Comparison of ENCODE assay signal across 10 mouse cellular contexts in the genomic region with DNA sequence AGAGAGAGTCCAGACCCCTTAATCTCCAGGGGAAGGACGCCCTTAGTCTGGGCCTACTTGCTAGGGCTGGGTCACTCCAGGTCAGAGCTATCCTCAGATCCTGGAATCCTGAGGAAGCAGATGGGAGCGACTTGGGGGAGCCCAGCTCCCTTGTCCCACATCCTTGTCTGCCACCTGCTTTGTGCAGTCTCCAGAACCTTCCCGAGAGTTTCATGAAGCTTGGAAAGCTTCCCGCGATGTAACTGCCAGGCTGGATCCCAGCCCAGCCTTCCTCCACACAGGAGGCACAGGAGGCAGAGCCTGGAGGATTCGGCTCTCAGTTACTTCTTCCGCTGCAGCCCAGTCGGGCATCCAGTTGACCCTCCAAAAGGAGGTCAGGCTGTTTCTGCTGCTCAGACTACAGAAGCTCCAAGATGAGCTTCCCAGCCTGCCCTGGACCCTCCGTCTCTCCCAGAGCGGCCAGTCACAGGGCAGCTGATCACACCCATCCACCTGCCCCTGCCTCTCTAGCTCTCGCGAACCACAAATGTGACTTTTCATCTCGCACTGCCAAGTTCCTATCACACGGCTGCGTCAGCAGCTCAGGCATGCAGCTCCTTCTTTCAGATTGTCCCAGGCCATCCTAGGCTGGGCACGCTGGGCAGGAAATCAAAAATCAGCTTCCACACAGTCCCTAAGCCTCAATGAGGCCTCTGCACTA. TPM values are rescaled to one million over a fixed set of nuclear protein-coding genes. Genes with fewer than 3 reads are reported as not detected.
A peak's percentile ranks its signal among the peaks of the same experiment; 100 is the strongest.
DNase-seq lines count a peak whose midpoint lies in the region; ATAC-seq and TF ChIP-seq lines count a peak whose summit lies in the region.
"Had no signal": no experiment of that assay in that cellular context is flagged by ENCODE, and none has a peak within 500 bp of the region (broad histone marks: within the 10 kb centered on the region; RNA-seq: fewer than 3 reads in every experiment).

No protein-coding gene starts in this region.

- DNase-seq in gastrocnemius, adult 18-20 months (ENCODE audit: low spot score): peak; percentile 49
- no peak for DNase-seq in gastrocnemius, postnatal 36 days
- DNase-seq in cerebellum, adult 2 months: peak; percentile 96 to 99
- DNase-seq in left cerebral cortex, adult 9 months (ENCODE audit: low spot score in 2 of 2): peak; percentile 79 to 92
- DNase-seq in thymus, adult 18-20 months: no peak

- WGBS in cerebellum, adult 2 months: 2% methylated on average over 16 of the region's 16 CpGs
- WGBS in heart, embryonic 12.5 days: 56% methylated on average over 16 of the region's 16 CpGs

- H3K4me3 ChIP-seq in cerebellum, adult 2 months (replicated peaks; ENCODE audit: insufficient read depth, low read depth, low read length): no peak overlapping the region
- no peak overlapping the region for H3K4me3 ChIP-seq in heart, embryonic 12.5 days
- H3K4me3 ChIP-seq: liver, embryonic 15.5 days; stomach, embryonic 15.5 days had no signal

- H3K27me3 ChIP-seq in cerebellum, adult 2 months (ENCODE audit: control insufficient read depth, insufficient read depth, low read length): no peaks in the 10 kb centered on the region
- peaks cover 33% of the 10 kb centered on the region for H3K27me3 ChIP-seq in heart, embryonic 12.5 days (replicated peaks)

- H3K36me3 ChIP-seq in heart, embryonic 12.5 days: no peaks in the 10 kb centered on the region
- H3K36me3 ChIP-seq: liver, embryonic 15.5 days; stomach, embryonic 15.5 days had no signal

- H3K4me2 ChIP-seq in heart, embryonic 12.5 days: no peak overlapping the region
- H3K4me2 ChIP-seq: liver, embryonic 15.5 days; stomach, embryonic 15.5 days had no signal

- H3K27ac ChIP-seq in cerebellum, adult 2 months (ENCODE audit: insufficient read depth, low read length): peak overlapping the region; percentile 79
- no peak overlapping the region for H3K27ac ChIP-seq in heart, embryonic 12.5 days (ENCODE audit: poor library complexity, severe bottlenecking)
- H3K27ac ChIP-seq: liver, embryonic 15.5 days; stomach, embryonic 15.5 days had no signal

- no peak for TF ChIP-seq CTCF in cerebellum, adult 2 months (IDR thresholded peaks at IDR 0.05; ENCODE audit: borderline replicate concordance, insufficient read depth, low read depth, low read length)

- H3K9me3 ChIP-seq in heart, embryonic 12.5 days (replicated peaks): no peaks in the 10 kb centered on the region
- H3K9me3 ChIP-seq: liver, embryonic 15.5 days; stomach, embryonic 15.5 days had no signal

- peak; percentile 24; the same call in 1 of the 2 replicates for TF ChIP-seq POLR2A in cerebellum, adult 2 months (IDR thresholded peaks at IDR 0.05; ENCODE audit: borderline replicate concordance, insufficient read depth, low read length)

- intact Hi-C loops in gastrocnemius, postnatal 36 days (cut with DNase I): no loop called here

- peaks cover 66% of the 10 kb centered on the region for H3K4me1 ChIP-seq in cerebellum, adult 2 months (ENCODE audit: control insufficient read depth, insufficient read depth, low read length)
- H3K4me1 ChIP-seq in heart, embryonic 12.5 days (replicated peaks): peaks cover 16% of the 10 kb centered on the region
- H3K4me1 ChIP-seq: liver, embryonic 15.5 days; stomach, embryonic 15.5 days had no signal

- peak overlapping the region; percentile 9; the same call in 1 of the 2 replicates for H3K9ac ChIP-seq in heart, embryonic 12.5 days
- H3K9ac ChIP-seq: liver, embryonic 15.5 days; stomach, embryonic 15.5 days had no signal

- no peak for ATAC-seq in heart, embryonic 12.5 days (ENCODE audit: insufficient number of reproducible peaks, low FRiP score)
- no peak for ATAC-seq in CD4-positive, CD25-positive, alpha-beta regulatory T cell, adult 4 months
- ATAC-seq in megakaryocyte progenitor cell, adult 5-6 weeks (replicated peaks; ENCODE audit: poor library complexity): no peak

RNA-seq across cellular contexts. Expression of a gene that starts 22.5 kb away (rescaled TPM):
- total RNA-seq in gastrocnemius, adult 18-20 months (2021): not detected
- not detected for total RNA-seq in gastrocnemius, postnatal 36 days (2021)
- not detected in 2 replicates for polyA plus RNA-seq in cerebellum, adult 2 months (2012; rRNA removed)
- polyA plus RNA-seq in heart, embryonic 12.5 days (2016; fragmentation: Nextera tagmentation; extraction: Ambion mirVana): not detected in 2 replicates
- polyA plus RNA-seq in CD4-positive, CD25-positive, alpha-beta regulatory T cell, adult 4 months (2017; shearing (Covaris generic)): under 1 TPM; 0.35 to 0.56 TPM
- 0.07 TPM in 1 of 2 replicates, not detected in the other for total RNA-seq in megakaryocyte progenitor cell, adult 5-6 weeks (2015)
- not detected in 2 replicates for total RNA-seq in megakaryocyte progenitor cell, adult 5-6 weeks (2017)
- polyA plus RNA-seq: stomach, embryonic 15.5 days had no signal

RNA-seq across cellular contexts. Expression of a gene that starts 30.1 kb away (rescaled TPM):
- total RNA-seq in gastrocnemius, adult 18-20 months (2021): 10 to 100 TPM; 10.3 to 11.0 TPM
- total RNA-seq in gastrocnemius, postnatal 36 days (2021): 10 to 100 TPM in 1 of 2 experiments, 1 to 10 TPM in 1; 9.8 to 11.5 TPM
- polyA plus RNA-seq in cerebellum, adult 2 months (2012; rRNA removed): 89.3 and 95.5 TPM in 2 replicates
- polyA plus RNA-seq in heart, embryonic 12.5 days (2016; fragmentation: Nextera tagmentation; extraction: Ambion mirVana): 21.4 and 21.6 TPM in 2 replicates
- 10 to 100 TPM; 27.9 to 29.4 TPM for polyA plus RNA-seq in CD4-positive, CD25-positive, alpha-beta regulatory T cell, adult 4 months (2017; shearing (Covaris generic))
- 10.8 and 18.1 TPM in 2 replicates for total RNA-seq in megakaryocyte progenitor cell, adult 5-6 weeks (2015)
- 16.0 and 20.8 TPM in 2 replicates for total RNA-seq in megakaryocyte progenitor cell, adult 5-6 weeks (2017)

RNA-seq across cellular contexts. Expression of a gene that starts 32.7 kb away (rescaled TPM):
- 1 to 10 TPM in 1 of 2 experiments, under 1 TPM in 1; 0.87 to 1.4 TPM for total RNA-seq in gastrocnemius, adult 18-20 months (2021)
- total RNA-seq in gastrocnemius, postnatal 36 days (2021): under 1 TPM; 0.61 to 0.64 TPM
- polyA plus RNA-seq in cerebellum, adult 2 months (2012; rRNA removed): 0.79 and 0.97 TPM in 2 replicates
- 5.6 and 8.8 TPM in 2 replicates for polyA plus RNA-seq in heart, embryonic 12.5 days (2016; fragmentation: Nextera tagmentation; extraction: Ambion mirVana)
- 1 to 10 TPM in 1 of 2 experiments, under 1 TPM in 1; 0.66 to 5.8 TPM for polyA plus RNA-seq in CD4-positive, CD25-positive, alpha-beta regulatory T cell, adult 4 months (2017; shearing (Covaris generic))
- 17.9 and 21.2 TPM in 2 replicates for total RNA-seq in megakaryocyte progenitor cell, adult 5-6 weeks (2015)
- total RNA-seq in megakaryocyte progenitor cell, adult 5-6 weeks (2017): 20.5 and 27.6 TPM in 2 replicates

RNA-seq across cellular contexts. Expression of a gene that starts 52.3 kb away (rescaled TPM):
- 1 to 10 TPM; 2.3 to 3.4 TPM for total RNA-seq in gastrocnemius, adult 18-20 months (2021)
- total RNA-seq in gastrocnemius, postnatal 36 days (2021): 1 to 10 TPM; 2.7 to 4.6 TPM
- polyA plus RNA-seq in cerebellum, adult 2 months (2012; rRNA removed): 285 and 312 TPM in 2 replicates
- polyA plus RNA-seq in heart, embryonic 12.5 days (2016; fragmentation: Nextera tagmentation; extraction: Ambion mirVana): 0.65 and 0.81 TPM in 2 replicates
- not detected for polyA plus RNA-seq in CD4-positive, CD25-positive, alpha-beta regulatory T cell, adult 4 months (2017; shearing (Covaris generic))
- total RNA-seq in megakaryocyte progenitor cell, adult 5-6 weeks (2015): not detected in 2 replicates
- not detected in 2 replicates for total RNA-seq in megakaryocyte progenitor cell, adult 5-6 weeks (2017)

RNA-seq across cellular contexts. Expression of a gene that starts 59.5 kb away (rescaled TPM):
- under 1 TPM; 0.46 to 0.50 TPM for total RNA-seq in gastrocnemius, adult 18-20 months (2021)
- 1 to 10 TPM in 1 of 2 experiments, under 1 TPM in 1; 0.42 to 1.2 TPM for total RNA-seq in gastrocnemius, postnatal 36 days (2021)
- polyA plus RNA-seq in cerebellum, adult 2 months (2012; rRNA removed): 0.49 and 0.59 TPM in 2 replicates
- 6.9 and 7.8 TPM in 2 replicates for polyA plus RNA-seq in heart, embryonic 12.5 days (2016; fragmentation: Nextera tagmentation; extraction: Ambion mirVana)
- 100 to 1,000 TPM; 130 to 152 TPM for polyA plus RNA-seq in CD4-positive, CD25-positive, alpha-beta regulatory T cell, adult 4 months (2017; shearing (Covaris generic))
- total RNA-seq in megakaryocyte progenitor cell, adult 5-6 weeks (2015): 20.5 and 28.0 TPM in 2 replicates
- total RNA-seq in megakaryocyte progenitor cell, adult 5-6 weeks (2017): 48.6 and 57.7 TPM in 2 replicates

Comparison
In these comparisons a context has a peak if more than half of its experiments do, and no peak if none do; other contexts are left out.
1. DNase-seq: peak in gastrocnemius, adult 18-20 months (single experiment), cerebellum, adult 2 months (2 of 2) and left cerebral cortex, adult 9 months (2 of 2); none in gastrocnemius, postnatal 36 days (0 of 2) and thymus, adult 18-20 months (0 of 2).
2. RNA of a gene that starts 32.7 kb away (total RNA-seq): 17.9 to 27.6 TPM in megakaryocyte progenitor cell, adult 5-6 weeks; 0.87 to 1.4 TPM in gastrocnemius, adult 18-20 months and 0.61 to 0.64 TPM in gastrocnemius, postnatal 36 days; every median in the first group is over 4 times any median in the second.